ENCODE assay signal across 16 mouse cellular contexts in the genomic region with DNA sequence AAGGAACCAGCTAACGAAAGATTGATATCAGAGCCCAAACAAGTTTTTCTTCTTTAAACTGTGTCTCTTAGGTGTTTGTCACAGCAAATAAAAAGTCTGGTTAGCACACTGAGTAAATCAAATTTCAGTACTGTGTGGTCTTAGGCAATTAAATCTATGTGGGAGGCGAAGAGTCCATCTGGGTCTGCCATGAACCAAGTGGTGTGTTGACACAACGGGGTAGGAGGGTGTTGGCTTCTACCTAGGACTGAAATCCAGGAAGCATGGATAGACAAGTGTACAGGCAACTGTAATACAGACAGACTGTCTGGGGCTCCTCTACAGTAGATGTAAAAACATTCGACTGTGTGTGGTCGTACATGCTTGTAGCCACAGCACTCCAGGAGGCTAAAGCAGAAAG. TPM values are rescaled to one million over a fixed set of nuclear protein-coding genes. Genes with fewer than 3 reads are reported as not detected.
DNase-seq lines count a peak whose midpoint lies in the region; ATAC-seq lines count a peak whose summit lies in the region.
"Had no signal": no experiment of that assay in that cellular context is flagged by ENCODE, and none has a peak within 500 bp of the region (broad histone marks: within the 10 kb centered on the region; RNA-seq: fewer than 3 reads in every experiment).

No protein-coding gene starts in this region.

- H3K4me2 ChIP-seq in kidney, embryonic 15.5 days: no peak overlapping the region
- no peak overlapping the region for H3K4me2 ChIP-seq in lung, embryonic 15.5 days
- H3K4me2 ChIP-seq: embryonic facial prominence, embryonic 13.5 days; heart, embryonic 11.5 days had no signal

- H3K4me1 ChIP-seq in kidney, embryonic 15.5 days: peaks cover 69% of the 10 kb centered on the region
- peaks cover 29% of the 10 kb centered on the region for H3K4me1 ChIP-seq in lung, embryonic 15.5 days

- 30% methylated on average over 5 of the region's 5 CpGs for WGBS in kidney, embryonic 15.5 days
- WGBS in lung, embryonic 15.5 days: 62% methylated on average over 5 of the region's 5 CpGs

- H3K27ac ChIP-seq in kidney, embryonic 15.5 days: peak overlapping the region; percentile 83
- 0 out of 2 replicates have a peak overlapping the region, but pooled peaks have one; percentile 4 for H3K27ac ChIP-seq in lung, embryonic 15.5 days
- H3K27ac ChIP-seq: embryonic facial prominence, embryonic 13.5 days; liver, embryonic 14.5 days; midbrain, embryonic 10.5 days had no signal

- peak; percentile 83 for ATAC-seq in kidney, embryonic 15.5 days (replicated peaks; ENCODE audit: low FRiP score)
- no peak for ATAC-seq in lung, embryonic 15.5 days (ENCODE audit: borderline replicate concordance, extremely low read depth, low FRiP score, low TSS enrichment)
- no peak for ATAC-seq in erythroblast, adult 5-6 weeks (replicated peaks; ENCODE audit: low FRiP score, poor library complexity, severe bottlenecking)

- no peaks in the 10 kb centered on the region for H3K27me3 ChIP-seq in kidney, embryonic 15.5 days
- H3K27me3 ChIP-seq in lung, embryonic 15.5 days: no peaks in the 10 kb centered on the region
- H3K27me3 ChIP-seq: embryonic facial prominence, embryonic 13.5 days had no signal

- no peak overlapping the region for H3K4me3 ChIP-seq in kidney, embryonic 15.5 days (replicated peaks)
- H3K4me3 ChIP-seq in lung, embryonic 15.5 days: no peak overlapping the region
- H3K4me3 ChIP-seq: embryonic facial prominence, embryonic 13.5 days; midbrain, embryonic 10.5 days had no signal

- no peaks in the 10 kb centered on the region for H3K9me3 ChIP-seq in kidney, embryonic 15.5 days (replicated peaks)
- H3K9me3 ChIP-seq in lung, embryonic 15.5 days: no peaks in the 10 kb centered on the region
- H3K9me3 ChIP-seq: embryonic facial prominence, embryonic 13.5 days; midbrain, embryonic 10.5 days had no signal

- H3K36me3 ChIP-seq in kidney, embryonic 15.5 days: no peaks in the 10 kb centered on the region
- H3K36me3 ChIP-seq in lung, embryonic 15.5 days: no peaks in the 10 kb centered on the region
- H3K36me3 ChIP-seq: embryonic facial prominence, embryonic 13.5 days; midbrain, embryonic 10.5 days had no signal

- DNase-seq in kidney, adult 8-10 months: no peak
- DNase-seq in lung, postnatal 4 days: no peak
- peak; percentile 26 for DNase-seq in gonadal fat pad, adult 2 months (ENCODE audit: low read depth)
- DNase-seq in right cerebral cortex, postnatal 4 days: no peak
- DNase-seq: adrenal gland, postnatal 10 days; cerebellum, adult 9-11 months; gastrocnemius, postnatal 14 days; heart, postnatal 10 days; thymus, postnatal 25 days had no signal

- no peak overlapping the region for H3K9ac ChIP-seq in kidney, embryonic 15.5 days
- H3K9ac ChIP-seq in lung, embryonic 15.5 days: no peak overlapping the region
- H3K9ac ChIP-seq: embryonic facial prominence, embryonic 13.5 days; liver, embryonic 14.5 days had no signal

RNA-seq across cellular contexts. Expression of a gene that starts 38.4 kb away (rescaled TPM):
- 343 and 354 TPM in 2 replicates for polyA plus RNA-seq in kidney, embryonic 15.5 days (2015; fragmentation: Nextera tagmentation; extraction: Ambion mirVana)
- 77.7 and 88.4 TPM in 2 replicates for polyA plus RNA-seq in lung, embryonic 15.5 days (2015; fragmentation: Nextera tagmentation; extraction: Ambion mirVana)
- polyA plus RNA-seq in gonadal fat pad, adult 2 months (2012; rRNA removed): 661 and 1,112 TPM in 2 replicates
- total RNA-seq in erythroblast, adult 5-6 weeks (2015; ENCODE audit: low replicate concordance): 0.84 TPM in 1 of 2 replicates, not detected in the other
- 0.70 and 0.77 TPM in 2 replicates for total RNA-seq in erythroblast, adult 5-6 weeks (2017; ENCODE audit: low replicate concordance)

RNA-seq across cellular contexts. Expression of a gene that starts 59.4 kb away (rescaled TPM):
- polyA plus RNA-seq in kidney, embryonic 15.5 days (2015; fragmentation: Nextera tagmentation; extraction: Ambion mirVana): 67.0 and 69.5 TPM in 2 replicates
- polyA plus RNA-seq in lung, embryonic 15.5 days (2015; fragmentation: Nextera tagmentation; extraction: Ambion mirVana): 64.0 and 65.1 TPM in 2 replicates
- polyA plus RNA-seq in gonadal fat pad, adult 2 months (2012; rRNA removed): 15.5 and 19.6 TPM in 2 replicates
- 34.6 and 38.0 TPM in 2 replicates for total RNA-seq in erythroblast, adult 5-6 weeks (2015; ENCODE audit: low replicate concordance)
- total RNA-seq in erythroblast, adult 5-6 weeks (2017; ENCODE audit: low replicate concordance): 38.7 and 69.1 TPM in 2 replicates

RNA-seq across cellular contexts. Expression of a gene that starts 59.5 kb away (rescaled TPM):
- 35.7 and 36.2 TPM in 2 replicates for polyA plus RNA-seq in kidney, embryonic 15.5 days (2015; fragmentation: Nextera tagmentation; extraction: Ambion mirVana)
- polyA plus RNA-seq in lung, embryonic 15.5 days (2015; fragmentation: Nextera tagmentation; extraction: Ambion mirVana): 28.4 and 29.4 TPM in 2 replicates
- 9.6 and 11.3 TPM in 2 replicates for polyA plus RNA-seq in gonadal fat pad, adult 2 months (2012; rRNA removed)
- total RNA-seq in erythroblast, adult 5-6 weeks (2015; ENCODE audit: low replicate concordance): 4.4 and 32.6 TPM in 2 replicates
- total RNA-seq in erythroblast, adult 5-6 weeks (2017; ENCODE audit: low replicate concordance): 2.4 and 6.6 TPM in 2 replicates
